Mouse (Mus musculus): ENCODE measurements at regions not wholly inside any gene's neighbourhood (a gene's known extent, or its start where the extent isn't known, plus 50 kb on each side); places are given as distances from the start of the nearest gene placed in this dataset.
"Not testable (repeated sequence)": the region's sequence is repeated elsewhere in the genome, so short reads cannot be mapped to it uniquely, and the experiment has no call there.

- 93% methylated on average over 2 of the region's 2 CpGs for WGBS
- Histone ChIP-seq H3K27ac (ENCODE audit: insufficient read depth, low read depth, low read length) (no peak overlapping the region), H3K4me1 (ENCODE audit: control insufficient read depth, insufficient read depth, low read length) (no peaks in the 10 kb centered on the region), H3K4me3 (ENCODE audit: insufficient read depth, low read depth, low read length) (no peak overlapping the region)
- no peak for TF ChIP-seq CTCF (IDR thresholded peaks at IDR 0.05; ENCODE audit: insufficient read depth, low read depth, low read length)
These were observed 542.1 kb upstream of the Mms22l start for GRCm38 (mm10) chr4:23954140-23954539.

GRCm38 (mm10) chr4:23982193-23982592 is 514.1 kb upstream of the Mms22l start:
- not testable (repeated sequence) for H3K4me3 ChIP-seq (ENCODE audit: insufficient read depth, low read depth, low read length); H3K4me1 ChIP-seq (ENCODE audit: control insufficient read depth, insufficient read depth, low read length); H3K27ac ChIP-seq (ENCODE audit: insufficient read depth, low read depth, low read length)
- 78% methylated on average over 2 of the region's 2 CpGs for WGBS

- Histone ChIP-seq H3K27ac (ENCODE audit: insufficient read depth, low read depth, low read length) (no peak overlapping the region), H3K4me3 (ENCODE audit: insufficient read depth, low read depth, low read length) (peak overlapping the region; percentile 2; the same call in 1 of the 2 replicates), H3K4me1 (ENCODE audit: control insufficient read depth, insufficient read depth, low read length) (peaks cover 7% of the 10 kb centered on the region)
- TF ChIP-seq POLR2A (IDR thresholded peaks at IDR 0.05; ENCODE audit: insufficient read depth, low read depth, low read length): no peak
- WGBS: 23% methylated on average over 13 of the region's 13 CpGs
These were observed 513.3 kb upstream of the Mms22l start for GRCm38 (mm10) chr4:23982790-23983451.

GRCm38 (mm10) chr4:23983452-23983805 is 512.8 kb upstream of the Mms22l start:
- WGBS: 36% methylated on average over 8 of the region's 8 CpGs
- Histone ChIP-seq H3K4me1 (ENCODE audit: control insufficient read depth, insufficient read depth, low read length) (peaks cover 7% of the 10 kb centered on the region), H3K27ac (ENCODE audit: insufficient read depth, low read depth, low read length) (no peak overlapping the region), H3K4me3 (ENCODE audit: insufficient read depth, low read depth, low read length) (peak overlapping the region; percentile 2; the same call in 1 of the 2 replicates)
- TF ChIP-seq POLR2A (IDR thresholded peaks at IDR 0.05; ENCODE audit: insufficient read depth, low read depth, low read length) (no peak), CTCF (IDR thresholded peaks at IDR 0.05; ENCODE audit: insufficient read depth, low read depth, low read length) (no peak)

DNA sequence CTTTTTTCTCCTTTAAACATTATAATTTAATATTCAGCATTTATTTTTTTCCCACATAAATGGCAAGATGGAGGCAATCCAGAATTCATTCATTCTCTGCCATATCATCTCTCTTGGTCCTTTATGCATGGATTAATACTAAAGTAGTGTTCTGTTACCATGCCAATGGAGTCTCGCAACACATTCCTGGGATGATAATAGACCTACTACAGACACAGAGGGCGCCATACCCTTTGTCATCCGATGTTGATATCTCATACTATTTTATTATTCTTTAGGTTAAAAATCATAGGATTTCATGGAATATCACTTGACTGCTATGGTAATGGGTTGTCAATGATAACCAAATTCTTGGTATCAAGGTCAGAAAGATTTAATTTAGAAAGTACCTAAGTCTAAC is 512.2 kb upstream of the Mms22l start:
- Histone ChIP-seq H3K4me1 (ENCODE audit: control insufficient read depth, insufficient read depth, low read length) (peaks cover 7% of the 10 kb centered on the region), H3K4me3 (ENCODE audit: insufficient read depth, low read depth, low read length) (no peak overlapping the region), H3K27ac (ENCODE audit: insufficient read depth, low read depth, low read length) (no peak overlapping the region)
- TF ChIP-seq POLR2A (IDR thresholded peaks at IDR 0.05; ENCODE audit: insufficient read depth, low read depth, low read length) (no peak), CTCF (IDR thresholded peaks at IDR 0.05; ENCODE audit: insufficient read depth, low read depth, low read length) (no peak)
- 80% methylated on average over 3 of the region's 3 CpGs for WGBS

DNA sequence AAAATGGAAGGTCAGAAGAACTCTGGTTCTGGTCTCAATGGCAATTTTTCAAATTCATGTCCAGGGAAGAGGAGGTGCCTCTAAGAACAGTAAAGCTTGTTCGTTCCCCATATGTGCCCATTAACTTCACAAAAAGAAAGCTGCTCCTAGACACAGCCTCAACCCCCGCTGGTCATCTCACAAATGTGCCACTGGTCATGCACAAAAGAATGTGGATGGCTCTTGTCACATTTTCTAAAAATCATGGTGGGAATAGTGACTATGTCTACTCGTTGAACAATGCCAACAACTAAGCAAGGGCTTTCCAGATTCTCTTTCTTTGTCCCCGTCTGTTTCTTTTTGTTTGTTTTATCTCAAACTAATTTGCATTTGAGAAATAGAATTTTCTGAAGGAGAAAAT is 510.3 kb upstream of the Mms22l start:
- WGBS: 62% methylated on average over 4 of the region's 4 CpGs
- Histone ChIP-seq H3K4me3 (ENCODE audit: insufficient read depth, low read depth, low read length) (no peak overlapping the region), H3K27ac (ENCODE audit: insufficient read depth, low read depth, low read length) (no peak overlapping the region), H3K4me1 (ENCODE audit: control insufficient read depth, insufficient read depth, low read length) (peaks cover 7% of the 10 kb centered on the region)
- TF ChIP-seq CTCF (IDR thresholded peaks at IDR 0.05; ENCODE audit: insufficient read depth, low read depth, low read length): no peak
- TF ChIP-seq POLR2A (IDR thresholded peaks at IDR 0.05; ENCODE audit: insufficient read depth, low read depth, low read length): no peak

DNA sequence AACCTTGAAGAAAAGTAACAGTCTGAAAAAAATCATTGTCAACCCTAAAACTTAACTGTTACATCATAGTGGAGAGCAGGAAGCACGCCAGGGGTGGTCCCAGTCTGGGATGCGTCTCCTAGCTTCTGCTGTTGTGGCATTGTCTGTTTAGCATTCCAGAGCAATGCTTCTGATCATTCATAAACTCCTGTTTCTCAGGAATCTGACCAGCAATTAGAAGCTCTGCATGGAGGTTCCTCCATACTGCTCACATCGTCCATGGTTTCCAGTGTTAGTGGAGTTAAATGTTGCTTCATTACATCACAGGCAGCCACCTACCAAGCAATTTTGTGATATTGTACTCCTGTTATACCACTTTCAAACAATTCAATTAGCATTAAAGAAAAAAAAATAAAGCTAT is 502.4 kb upstream of the Mms22l start:
- no peak for TF ChIP-seq POLR2A (IDR thresholded peaks at IDR 0.05; ENCODE audit: insufficient read depth, low read depth, low read length)
- TF ChIP-seq CTCF (IDR thresholded peaks at IDR 0.05; ENCODE audit: insufficient read depth, low read depth, low read length): no peak
- WGBS: 61% methylated on average over 3 of the region's 3 CpGs
- Histone ChIP-seq H3K4me3 (ENCODE audit: insufficient read depth, low read depth, low read length) (no peak overlapping the region), H3K4me1 (ENCODE audit: control insufficient read depth, insufficient read depth, low read length) (no peaks in the 10 kb centered on the region), H3K27ac (ENCODE audit: insufficient read depth, low read depth, low read length) (no peak overlapping the region)

DNA sequence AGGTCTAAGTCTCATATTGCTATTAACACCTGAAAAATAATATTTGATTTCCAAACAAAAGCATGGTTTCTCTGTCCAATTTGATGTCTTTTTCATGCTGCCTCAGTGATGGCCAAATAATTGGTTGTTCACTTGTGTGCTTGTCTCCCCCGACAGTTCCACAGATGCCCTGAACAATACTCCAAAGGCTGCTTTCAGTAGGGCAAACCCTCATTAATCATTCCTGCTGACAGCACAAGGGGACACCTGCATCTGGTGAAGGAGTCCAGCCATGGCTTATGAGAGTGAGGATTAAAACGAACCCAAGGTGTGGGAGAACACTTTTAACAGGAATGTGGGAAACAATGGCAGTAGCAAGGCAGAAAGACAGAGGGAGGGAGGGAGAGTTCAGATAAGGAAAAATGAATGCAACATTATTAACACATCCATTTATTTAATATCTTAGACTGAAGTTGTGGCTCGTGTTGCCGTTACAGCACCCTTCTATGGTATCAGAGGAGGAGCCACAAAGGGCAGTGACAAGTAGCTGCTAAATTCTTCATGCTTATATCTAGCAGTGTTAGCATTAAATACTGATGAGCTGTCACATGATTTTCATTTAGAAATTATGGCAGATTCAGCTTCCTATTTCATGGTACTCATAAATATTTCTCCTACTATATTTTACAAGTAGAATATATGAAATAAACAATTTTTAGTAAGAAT is 501.8 kb upstream of the Mms22l start:
- Histone ChIP-seq H3K4me1 (ENCODE audit: control insufficient read depth, insufficient read depth, low read length) (no peaks in the 10 kb centered on the region), H3K27ac (ENCODE audit: insufficient read depth, low read depth, low read length) (no peak overlapping the region), H3K4me3 (ENCODE audit: insufficient read depth, low read depth, low read length) (no peak overlapping the region)
- TF ChIP-seq POLR2A (IDR thresholded peaks at IDR 0.05; ENCODE audit: insufficient read depth, low read depth, low read length): no peak
- no peak for TF ChIP-seq CTCF (IDR thresholded peaks at IDR 0.05; ENCODE audit: insufficient read depth, low read depth, low read length)
- 30% methylated on average over 4 of the region's 4 CpGs for WGBS

GRCm38 (mm10) chr4:24006257-24006955 is 489.8 kb upstream of the Mms22l start:
- TF ChIP-seq CTCF (IDR thresholded peaks at IDR 0.05; ENCODE audit: insufficient read depth, low read depth, low read length) (no peak), POLR2A (IDR thresholded peaks at IDR 0.05; ENCODE audit: insufficient read depth, low read depth, low read length) (no peak)

More at GRCm38 (mm10) chr4:24006257-24006955, 489.8 kb upstream of the Mms22l start:
- 59% methylated on average over 2 of the region's 2 CpGs for WGBS
- Histone ChIP-seq H3K4me1 (ENCODE audit: control insufficient read depth, insufficient read depth, low read length) (no peaks in the 10 kb centered on the region), H3K4me3 (ENCODE audit: insufficient read depth, low read depth, low read length) (no peak overlapping the region), H3K27ac (ENCODE audit: insufficient read depth, low read depth, low read length) (no peak overlapping the region)

All from olfactory bulb, adult 2 months (tissue).